Mouse (Mus musculus) liver, embryonic 15.5 days (tissue): ENCODE results near the gene Prom1. TPM values are rescaled to one million over a fixed set of nuclear protein-coding genes. Genes with fewer than 3 reads are reported as not detected.
A peak's percentile ranks its signal among the peaks of the same experiment; 100 is the strongest.

Experiments
- ATAC-seq: fragments of 200-750 bp; cut with Nextera tagmentation; 2 replicates; pipeline ENCODE4 v1.8.0; 2017; ENCODE audit warnings: moderate number of reproducible peaks, mild to moderate bottlenecking, moderate library complexity; ENCODE audit not compliant: insufficient read depth
- H3K27ac ChIP-seq: fragments of 300-500 bp; sonication (generic); replicated peaks from 2 replicates; pipeline ENCODE4 v1.5.1; 2015; ENCODE audit warnings: mild to moderate bottlenecking, inconsistent platforms
- H3K27me3 ChIP-seq: fragments of 300-500 bp; sonication (generic); 2 replicates; pipeline ENCODE4 v1.6.1; 2015; ENCODE audit warnings: mild to moderate bottlenecking, inconsistent platforms
- H3K36me3 ChIP-seq: fragments of 300-500 bp; sonication (generic); replicated peaks from 2 replicates; pipeline ENCODE4 v1.6.1; 2015; ENCODE audit warnings: moderate library complexity, mild to moderate bottlenecking, inconsistent platforms
- H3K4me1 ChIP-seq: fragments of 300-500 bp; sonication (generic); replicated peaks from 2 replicates; pipeline ENCODE4 v1.6.1; 2015; ENCODE audit warnings: inconsistent platforms
- H3K4me2 ChIP-seq: fragments of 300-500 bp; sonication (generic); 2 replicates; pipeline ENCODE4 v1.6.1; 2015; ENCODE audit warnings: moderate library complexity, mild to moderate bottlenecking, inconsistent platforms
- H3K4me3 ChIP-seq: fragments of 300-500 bp; sonication (generic); replicated peaks from 2 replicates; pipeline ENCODE4 v1.5.1; 2015; ENCODE audit warnings: mild to moderate bottlenecking, inconsistent platforms
- H3K9ac ChIP-seq: fragments of 300-500 bp; sonication (generic); 2 replicates; pipeline ENCODE4 v1.6.1; 2015; ENCODE audit warnings: moderate library complexity, mild to moderate bottlenecking, inconsistent platforms
- H3K9me3 ChIP-seq: fragments of 300-500 bp; sonication (generic); replicated peaks from 2 replicates; pipeline ENCODE4 v1.6.1; 2016; ENCODE audit warnings: inconsistent platforms
- WGBS: fragments of 180-500 bp; shearing (Covaris S2); methylation state at CpG from one replicate; pipeline ENCODE4 v1.1.7; 2015; ENCODE audit warnings: mixed read lengths; ENCODE audit not compliant: insufficient replicate concordance; 5-methylcytosine and 5-hydroxymethylcytosine counted together
- polyA plus RNA-seq: library from polyadenylated mRNA; unstranded; fragments of >200 nt; fragmentation: Nextera tagmentation; extraction: Ambion mirVana; gene quantifications from 2 replicates; pipeline ENCODE4 v1.2.1, GENCODE M21; 2015

Gene Prom1
- polyA plus RNA-seq, 1 experiment from 2014 or later = 15.7 TPM

DNA sequence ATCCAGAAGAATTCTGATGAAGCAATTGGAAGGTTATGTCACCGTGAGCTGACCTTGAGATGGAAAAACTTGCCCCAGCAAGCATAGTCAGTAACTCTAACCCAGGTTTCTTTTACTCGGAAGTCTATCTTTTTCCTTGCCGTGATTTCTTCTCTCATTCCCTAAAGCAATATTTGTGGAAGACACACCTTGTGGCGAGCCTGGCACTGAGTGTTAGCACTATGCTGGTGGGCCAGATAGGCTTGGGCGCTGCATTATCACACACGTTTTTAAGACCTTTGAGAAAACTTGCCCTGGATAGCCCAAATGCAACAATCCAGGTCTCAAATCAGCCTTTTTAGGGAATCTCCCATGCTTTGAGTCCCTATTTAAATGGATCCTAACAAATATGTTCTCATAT is 127.7 kb downstream of the Prom1 start:
- Histone ChIP-seq H3K27ac (no peak overlapping the region), H3K4me1 (no peaks in the 10 kb centered on the region), H3K4me2 (no peak overlapping the region), H3K27me3 (no peaks in the 10 kb centered on the region), H3K4me3 (no peak overlapping the region), H3K36me3 (no peaks in the 10 kb centered on the region), H3K9ac (no peak overlapping the region), H3K9me3 (no peaks in the 10 kb centered on the region)
- ATAC-seq = no peak
- WGBS = 69% methylated on average over 6 of the region's 6 CpGs

DNA sequence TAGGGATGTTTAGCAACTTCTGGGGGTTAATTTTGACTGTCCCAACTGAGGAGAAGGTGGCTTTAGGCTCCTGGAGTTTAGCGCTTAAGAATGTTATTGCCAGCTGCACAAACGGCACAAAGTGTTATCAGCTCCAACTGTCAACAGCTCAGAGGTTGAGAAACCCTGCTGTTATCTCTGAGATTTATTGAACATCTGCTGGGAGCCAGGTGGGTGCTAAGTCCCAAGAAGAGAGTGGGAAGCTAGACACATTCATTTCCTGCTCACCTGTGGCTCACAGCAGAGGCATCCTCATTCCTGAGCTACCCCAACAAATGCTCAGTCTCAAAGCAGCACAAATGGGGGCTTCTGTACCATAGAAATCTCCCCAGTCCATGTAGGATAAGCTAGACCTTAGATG is 130.7 kb downstream of the Prom1 start:
- H3K4me3 ChIP-seq = no peak overlapping the region
- no peaks in the 10 kb centered on the region for H3K4me1 ChIP-seq
- 40% methylated on average over 2 of the region's 2 CpGs for WGBS
- H3K27ac ChIP-seq = no peak overlapping the region
- no peak for ATAC-seq
- no peaks in the 10 kb centered on the region for H3K36me3 ChIP-seq
- H3K27me3 ChIP-seq = no peaks in the 10 kb centered on the region
- H3K4me2 ChIP-seq = no peak overlapping the region
- H3K9ac ChIP-seq = no peak overlapping the region
- H3K9me3 ChIP-seq = no peaks in the 10 kb centered on the region

DNA sequence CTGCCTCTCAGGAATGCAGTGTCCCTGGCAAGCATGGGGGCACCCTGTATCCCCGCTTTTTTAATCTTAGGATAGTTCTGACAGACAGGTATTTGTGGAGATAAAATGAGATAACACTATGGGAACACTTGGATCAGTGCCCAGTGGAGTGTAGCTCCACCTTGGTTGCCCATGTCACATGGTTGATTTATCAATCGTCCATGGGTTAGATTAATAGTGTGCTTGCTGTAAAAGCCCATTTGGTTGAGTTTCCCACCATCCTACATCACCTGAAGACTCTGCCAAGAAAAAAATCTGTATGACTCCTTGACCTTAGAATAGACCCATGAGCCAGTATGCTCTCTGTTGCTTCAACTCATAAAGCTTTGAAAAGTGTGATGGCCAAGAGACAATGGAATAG is 131.3 kb downstream of the Prom1 start:
- Histone ChIP-seq H3K9me3 (no peaks in the 10 kb centered on the region), H3K27ac (no peak overlapping the region), H3K27me3 (no peaks in the 10 kb centered on the region), H3K9ac (no peak overlapping the region), H3K4me2 (no peak overlapping the region), H3K4me1 (no peaks in the 10 kb centered on the region), H3K36me3 (no peaks in the 10 kb centered on the region), H3K4me3 (no peak overlapping the region)
- no peak for ATAC-seq
- 40% methylated on average over 2 of the region's 2 CpGs for WGBS

GRCm38 (mm10) chr5:43968634-43969033 is 133.2 kb downstream of the Prom1 start:
- Histone ChIP-seq H3K27me3 (no peaks in the 10 kb centered on the region), H3K4me1 (no peaks in the 10 kb centered on the region), H3K27ac (no peak overlapping the region), H3K4me2 (no peak overlapping the region), H3K9ac (no peak overlapping the region), H3K4me3 (no peak overlapping the region), H3K36me3 (no peaks in the 10 kb centered on the region), H3K9me3 (no peaks in the 10 kb centered on the region)
- no peak for ATAC-seq
- 40% methylated on average over 2 of the region's 2 CpGs for WGBS

DNA sequence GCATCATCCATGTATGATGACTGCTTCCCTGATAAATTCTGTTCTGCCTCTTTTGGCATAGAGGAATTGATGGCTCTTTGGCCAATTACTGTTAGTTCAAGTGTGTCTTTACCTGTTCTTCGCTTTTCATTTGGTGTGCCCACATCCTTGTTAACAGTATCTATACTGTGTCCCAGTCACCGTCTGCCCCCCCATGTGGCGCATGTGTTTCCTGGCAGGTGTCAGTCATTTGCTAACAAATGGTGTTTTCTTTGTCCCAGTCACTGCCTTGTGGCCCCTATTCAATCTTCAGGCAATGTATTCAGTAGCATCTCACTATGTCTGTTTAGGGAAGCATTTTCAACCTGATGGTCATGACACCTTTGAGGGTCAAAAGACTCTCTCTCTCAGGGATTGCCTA is 140.8 kb downstream of the Prom1 start:
- H3K27me3 ChIP-seq = no peaks in the 10 kb centered on the region
- no peaks in the 10 kb centered on the region for H3K9me3 ChIP-seq
- ATAC-seq = no peak
- H3K4me3 ChIP-seq = no peak overlapping the region
- H3K27ac ChIP-seq = no peak overlapping the region
- H3K4me2 ChIP-seq = no peak overlapping the region
- 75% methylated on average over 3 of the region's 3 CpGs for WGBS
- H3K4me1 ChIP-seq = no peaks in the 10 kb centered on the region
- H3K9ac ChIP-seq = no peak overlapping the region
- H3K36me3 ChIP-seq = no peaks in the 10 kb centered on the region

DNA sequence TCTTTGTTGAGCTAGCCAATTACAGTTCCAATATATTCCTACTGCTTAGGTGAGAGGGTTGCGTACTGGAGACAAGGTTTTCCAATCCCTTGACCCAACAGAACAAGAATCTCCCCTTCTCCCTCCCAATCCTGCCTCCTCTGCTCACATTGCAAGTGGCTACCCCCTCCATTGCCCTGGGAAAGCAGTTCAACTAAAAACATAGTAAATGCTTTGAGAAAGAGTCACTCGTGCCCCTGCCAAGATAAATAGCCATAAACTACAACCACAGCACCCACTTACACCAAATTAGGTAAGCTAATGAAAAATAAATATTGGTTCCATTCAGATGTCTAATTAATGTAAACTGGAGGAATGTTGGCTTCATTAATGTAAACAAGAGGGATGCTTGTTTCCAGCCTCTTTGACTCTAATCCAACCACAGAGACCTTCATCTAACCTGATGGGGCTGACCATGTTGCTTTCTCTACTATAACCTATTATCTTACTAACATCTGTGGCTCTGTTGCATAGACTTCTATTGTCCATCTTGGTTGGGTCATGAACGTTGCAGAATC is 141.9 kb downstream of the Prom1 start:
- Histone ChIP-seq H3K36me3 (no peaks in the 10 kb centered on the region), H3K9me3 (no peaks in the 10 kb centered on the region), H3K4me1 (no peaks in the 10 kb centered on the region), H3K4me2 (no peak overlapping the region), H3K27ac (no peak overlapping the region), H3K4me3 (no peak overlapping the region), H3K27me3 (no peaks in the 10 kb centered on the region), H3K9ac (no peak overlapping the region)
- 58% methylated on average over 3 of the region's 3 CpGs for WGBS
- no peak for ATAC-seq

GRCm38 (mm10) chr5:43953241-43953640 is 148.6 kb downstream of the Prom1 start:
- Histone ChIP-seq H3K27me3 (no peaks in the 10 kb centered on the region), H3K27ac (no peak overlapping the region), H3K4me3 (no peak overlapping the region), H3K4me1 (peaks cover 4% of the 10 kb centered on the region), H3K9ac (no peak overlapping the region), H3K36me3 (no peaks in the 10 kb centered on the region), H3K4me2 (no peak overlapping the region), H3K9me3 (no peaks in the 10 kb centered on the region)
- ATAC-seq = no peak
- WGBS = 38% methylated on average over 1 of the region's 1 CpGs

DNA sequence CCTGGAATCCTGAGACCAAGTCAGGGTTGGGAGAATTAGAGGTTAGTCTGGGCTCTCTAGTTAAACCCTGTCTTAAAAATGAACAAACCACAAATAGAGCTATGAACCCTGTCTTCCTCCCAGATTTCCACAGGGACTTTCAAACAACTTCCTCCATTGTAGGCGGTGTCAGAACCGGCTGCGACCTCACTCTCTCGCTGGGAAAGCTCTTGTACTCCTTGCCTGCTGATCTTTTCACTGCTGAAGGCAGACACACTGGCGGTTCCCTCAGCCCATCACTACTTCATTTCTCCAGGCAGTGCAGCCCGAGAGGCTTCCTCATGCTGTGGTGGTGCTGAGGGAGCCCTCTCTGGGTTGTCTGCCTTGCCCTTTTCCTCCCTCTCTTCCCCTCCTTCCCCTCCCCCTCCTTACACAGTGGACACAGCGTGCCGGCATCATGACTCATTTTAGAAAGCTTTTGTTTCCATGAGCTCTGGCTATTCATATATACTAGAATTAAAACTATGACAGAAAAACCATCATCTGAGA is 153.0 kb downstream of the Prom1 start:
- Histone ChIP-seq H3K4me3 (0 out of 2 replicates have a peak overlapping the region, but pooled peaks have one; percentile 37), H3K4me1 (peaks cover 11% of the 10 kb centered on the region), H3K9ac (no peak overlapping the region), H3K4me2 (peak overlapping the region; percentile 64), H3K9me3 (no peaks in the 10 kb centered on the region), H3K27ac (0 out of 2 replicates have a peak overlapping the region, but pooled peaks have one; percentile 61), H3K36me3 (no peaks in the 10 kb centered on the region), H3K27me3 (peaks cover 4% of the 10 kb centered on the region)
- WGBS = 6% methylated on average over 8 of the region's 8 CpGs
- no peak for ATAC-seq

GRCm38 (mm10) chr5:43948111-43948743 is 153.6 kb downstream of the Prom1 start:
- 5% methylated on average over 27 of the region's 27 CpGs for WGBS
- peak; percentile 94 for ATAC-seq
- Histone ChIP-seq H3K27me3 (peaks cover 4% of the 10 kb centered on the region), H3K27ac (peak overlapping the region; percentile 61; the same call in 1 of the 2 replicates), H3K9me3 (no peaks in the 10 kb centered on the region), H3K4me2 (peak overlapping the region; percentile 64), H3K4me3 (peak overlapping the region; percentile 37), H3K4me1 (peaks cover 11% of the 10 kb centered on the region), H3K36me3 (no peaks in the 10 kb centered on the region), H3K9ac (no peak overlapping the region)

DNA sequence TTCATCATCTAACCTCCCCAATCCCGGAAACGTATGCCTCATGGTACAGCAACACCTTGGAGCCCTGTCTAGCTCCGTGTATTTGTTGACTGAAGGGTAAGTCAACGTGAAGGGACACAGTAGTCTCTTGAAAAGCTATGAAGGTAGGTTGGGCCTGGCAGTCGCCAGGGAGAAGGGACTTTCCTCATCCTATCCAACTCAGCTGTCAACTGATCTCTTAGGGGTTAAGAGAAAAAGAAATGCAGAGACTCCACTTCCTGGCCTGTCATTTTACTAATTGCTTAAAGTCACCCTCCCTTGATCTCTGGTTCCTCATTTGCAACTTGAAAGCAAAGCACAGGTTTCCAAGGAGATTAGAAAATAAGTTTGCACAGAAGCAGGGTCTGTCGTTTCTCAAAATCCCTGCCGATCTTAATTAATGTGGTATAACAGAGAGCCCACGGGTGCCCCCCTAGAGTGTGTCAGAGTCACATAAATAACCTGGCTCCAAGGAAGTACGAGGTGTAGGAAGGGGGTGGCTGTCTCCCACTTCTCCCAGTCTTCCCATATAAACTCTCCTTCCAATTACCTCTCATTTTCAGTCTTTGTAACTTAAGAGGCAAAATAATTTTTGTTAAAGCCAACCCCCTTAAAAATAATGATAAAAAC is 154.4 kb downstream of the Prom1 start:
- Histone ChIP-seq H3K27ac (no peak overlapping the region), H3K4me3 (0 out of 2 replicates have a peak overlapping the region, but pooled peaks have one; percentile 37), H3K4me2 (peak overlapping the region; percentile 64), H3K36me3 (no peaks in the 10 kb centered on the region), H3K4me1 (peaks cover 11% of the 10 kb centered on the region), H3K9me3 (no peaks in the 10 kb centered on the region), H3K9ac (no peak overlapping the region), H3K27me3 (peaks cover 4% of the 10 kb centered on the region)
- ATAC-seq = no peak
- WGBS = 24% methylated on average over 9 of the region's 9 CpGs
